Mouse (Mus musculus): ENCODE measurements around the gene Sirt4. TPM values are rescaled to one million over a fixed set of nuclear protein-coding genes. Genes with fewer than 3 reads are reported as not detected.
"Not testable (repeated sequence)": the region's sequence is repeated elsewhere in the genome, so short reads cannot be mapped to it uniquely, and the experiment has no call there.

The Sirt4 gene
- total and polyA plus RNA-seq, 2 experiments, result 11.5 to 26.1 TPM

GRCm38 (mm10) chr5:115500383-115500935 is 15.9 kb upstream of the Sirt4 start:
- no peak overlapping the region for H3K4me3 ChIP-seq (ENCODE audit: insufficient read depth, low read depth, low read length)
- 8% methylated on average over 12 of the region's 12 CpGs for WGBS
- no peak for TF ChIP-seq POLR2A (IDR thresholded peaks at IDR 0.05; ENCODE audit: extremely low read depth, insufficient read depth, low read length)
- TF ChIP-seq CTCF (IDR thresholded peaks at IDR 0.05; ENCODE audit: low read depth, low read length), result no peak
- H3K79me2 ChIP-seq (ENCODE audit: control insufficient read depth, insufficient read depth, low read length), result no peaks in the 10 kb centered on the region
- H3K9ac ChIP-seq (ENCODE audit: low read depth, low read length), result no peak overlapping the region
- H3K4me1 ChIP-seq (ENCODE audit: control insufficient read depth, insufficient read depth, low read length), result no peaks in the 10 kb centered on the region
- DNase-seq (ENCODE audit: extremely low read depth, low read depth, low spot score), result peak; percentile 65
- no peaks in the 10 kb centered on the region for H3K27me3 ChIP-seq (ENCODE audit: control insufficient read depth, insufficient read depth, low read length)
- peak overlapping the region; percentile 10; the same call in 1 of the 2 replicates for H3K27ac ChIP-seq (replicated peaks; ENCODE audit: insufficient read depth, low read depth, low read length)
- no peaks in the 10 kb centered on the region for H3K36me3 ChIP-seq (ENCODE audit: control insufficient read depth, insufficient read depth, low read length)

GRCm38 (mm10) chr5:115498307-115499240 is 14.0 kb upstream of the Sirt4 start:
- Histone ChIP-seq H3K4me3 (ENCODE audit: insufficient read depth, low read depth, low read length) (no peak overlapping the region), H3K27ac (replicated peaks; ENCODE audit: insufficient read depth, low read depth, low read length) (no peak overlapping the region), H3K27me3 (ENCODE audit: control insufficient read depth, insufficient read depth, low read length) (no peaks in the 10 kb centered on the region), H3K79me2 (ENCODE audit: control insufficient read depth, insufficient read depth, low read length) (no peaks in the 10 kb centered on the region), H3K36me3 (ENCODE audit: control insufficient read depth, insufficient read depth, low read length) (no peaks in the 10 kb centered on the region), H3K4me1 (ENCODE audit: control insufficient read depth, insufficient read depth, low read length) (no peaks in the 10 kb centered on the region), H3K9ac (ENCODE audit: low read depth, low read length) (no peak overlapping the region)
- TF ChIP-seq CTCF (IDR thresholded peaks at IDR 0.05; ENCODE audit: low read depth, low read length) (no peak), POLR2A (IDR thresholded peaks at IDR 0.05; ENCODE audit: extremely low read depth, insufficient read depth, low read length) (no peak)
- 83% methylated on average over 9 of the region's 9 CpGs for WGBS
- no peak for DNase-seq (ENCODE audit: extremely low read depth, low read depth, low spot score)

- WGBS, result 83% methylated on average over 7 of the region's 7 CpGs
- DNase-seq (ENCODE audit: extremely low read depth, low read depth, low spot score), result no peak
- TF ChIP-seq POLR2A (IDR thresholded peaks at IDR 0.05; ENCODE audit: extremely low read depth, insufficient read depth, low read length) (no peak), CTCF (IDR thresholded peaks at IDR 0.05; ENCODE audit: low read depth, low read length) (no peak)
Observed at GRCm38 (mm10) chr5:115497033-115497432, 12.5 kb upstream of the Sirt4 start.

GRCm38 (mm10) chr5:115495618-115496017 is 11.1 kb upstream of the Sirt4 start:
- not testable (repeated sequence) for H3K4me3 ChIP-seq (ENCODE audit: insufficient read depth, low read depth, low read length); H3K9ac ChIP-seq (ENCODE audit: low read depth, low read length); DNase-seq (ENCODE audit: extremely low read depth, low read depth, low spot score); H3K79me2 ChIP-seq (ENCODE audit: control insufficient read depth, insufficient read depth, low read length); H3K27ac ChIP-seq (replicated peaks; ENCODE audit: insufficient read depth, low read depth, low read length); H3K36me3 ChIP-seq (ENCODE audit: control insufficient read depth, insufficient read depth, low read length); H3K27me3 ChIP-seq (ENCODE audit: control insufficient read depth, insufficient read depth, low read length); H3K4me1 ChIP-seq (ENCODE audit: control insufficient read depth, insufficient read depth, low read length)
- 85% methylated on average over 3 of the region's 3 CpGs for WGBS

More at GRCm38 (mm10) chr5:115497033-115497432, 12.5 kb upstream of the Sirt4 start:
- Histone ChIP-seq H3K27me3 (ENCODE audit: control insufficient read depth, insufficient read depth, low read length) (no peaks in the 10 kb centered on the region), H3K4me3 (ENCODE audit: insufficient read depth, low read depth, low read length) (no peak overlapping the region), H3K27ac (replicated peaks; ENCODE audit: insufficient read depth, low read depth, low read length) (no peak overlapping the region), H3K4me1 (ENCODE audit: control insufficient read depth, insufficient read depth, low read length) (no peaks in the 10 kb centered on the region), H3K79me2 (ENCODE audit: control insufficient read depth, insufficient read depth, low read length) (no peaks in the 10 kb centered on the region), H3K36me3 (ENCODE audit: control insufficient read depth, insufficient read depth, low read length) (no peaks in the 10 kb centered on the region), H3K9ac (ENCODE audit: low read depth, low read length) (no peak overlapping the region)

GRCm38 (mm10) chr5:115493441-115493840 is 8.9 kb upstream of the Sirt4 start:
- no peaks in the 10 kb centered on the region for H3K79me2 ChIP-seq (ENCODE audit: control insufficient read depth, insufficient read depth, low read length)
- H3K4me3 ChIP-seq (ENCODE audit: insufficient read depth, low read depth, low read length), result no peak overlapping the region
- H3K9ac ChIP-seq (ENCODE audit: low read depth, low read length), result no peak overlapping the region
- no peaks in the 10 kb centered on the region for H3K27me3 ChIP-seq (ENCODE audit: control insufficient read depth, insufficient read depth, low read length)
- H3K27ac ChIP-seq (replicated peaks; ENCODE audit: insufficient read depth, low read depth, low read length), result no peak overlapping the region
- 54% methylated on average over 5 of the region's 5 CpGs for whole genome bisulfite sequencing
- TF ChIP-seq POLR2A (IDR thresholded peaks at IDR 0.05; ENCODE audit: extremely low read depth, insufficient read depth, low read length) (no peak), CTCF (IDR thresholded peaks at IDR 0.05; ENCODE audit: low read depth, low read length) (no peak)
- peaks cover 2% of the 10 kb centered on the region; the same call in 1 of the 2 replicates for H3K4me1 ChIP-seq (ENCODE audit: control insufficient read depth, insufficient read depth, low read length)
- no peaks in the 10 kb centered on the region for H3K36me3 ChIP-seq (ENCODE audit: control insufficient read depth, insufficient read depth, low read length)
- DNase-seq (ENCODE audit: extremely low read depth, low read depth, low spot score), result no peak
